Mouse (Mus musculus) intestine, embryonic 16.5 days (tissue): ENCODE results near the gene Olfr948. TPM values are rescaled to one million over a fixed set of nuclear protein-coding genes. Genes with fewer than 3 reads are reported as not detected.
A peak's percentile ranks its signal among the peaks of the same experiment; 100 is the strongest.

Source experiments
- ATAC-seq: fragments of 200-750 bp; cut with Nextera tagmentation; 2 replicates; pipeline ENCODE4 v1.8.0; 2017; ENCODE audit warnings: moderate TSS enrichment, moderate library complexity
- H3K27ac ChIP-seq: fragments of 300-500 bp; sonication (generic); 2 replicates; pipeline ENCODE4 v1.5.1; 2014; ENCODE audit warnings: mild to moderate bottlenecking, low read length
- H3K27me3 ChIP-seq: fragments of 300-500 bp; sonication (generic); replicated peaks from 2 replicates; pipeline ENCODE4 v1.6.1; 2014; ENCODE audit warnings: low read length, control low read depth, mixed read lengths; ENCODE audit not compliant: control insufficient read depth, insufficient read depth
- H3K36me3 ChIP-seq: fragments of 300-500 bp; sonication (generic); 2 replicates; pipeline ENCODE4 v1.6.1; 2014; ENCODE audit warnings: low read length, control low read depth; ENCODE audit not compliant: control insufficient read depth, insufficient read depth
- H3K4me1 ChIP-seq: fragments of 300-500 bp; sonication (generic); 2 replicates; pipeline ENCODE4 v1.6.1; 2014; ENCODE audit warnings: low read length, control low read depth, mixed read lengths; ENCODE audit not compliant: control insufficient read depth, insufficient read depth
- H3K4me2 ChIP-seq: fragments of 300-500 bp; sonication (generic); 2 replicates; pipeline ENCODE4 v1.6.1; 2014; ENCODE audit warnings: low read depth, low read length, control low read depth
- H3K4me3 ChIP-seq: fragments of 300-500 bp; sonication (generic); 2 replicates; pipeline ENCODE4 v1.5.1; 2014; ENCODE audit warnings: mild to moderate bottlenecking, low read length
- H3K9ac ChIP-seq: fragments of 300-500 bp; sonication (generic); 2 replicates; pipeline ENCODE4 v1.6.1; 2014; ENCODE audit warnings: low read depth, low read length
- H3K9me3 ChIP-seq: fragments of 300-500 bp; sonication (generic); 2 replicates; pipeline ENCODE4 v1.6.1; 2016; ENCODE audit warnings: low read length, control low read depth; ENCODE audit not compliant: control insufficient read depth
- WGBS: fragments of 180-500 bp; shearing (Covaris S2); extraction: QIAGEN DNeasy Blood & Tissue Kit; methylation state at CpG from one replicate; pipeline ENCODE4 v1.1.7; 2014; 5-methylcytosine and 5-hydroxymethylcytosine counted together
- polyA plus RNA-seq: library from polyadenylated mRNA; unstranded; fragments of >200 nt; fragmentation: Nextera tagmentation; extraction: Ambion mirVana; gene quantifications from 2 replicates; pipeline ENCODE4 v1.2.1, GENCODE M21; 2015

Gene Olfr948
- not detected in 2 replicates for polyA plus RNA-seq

DNA sequence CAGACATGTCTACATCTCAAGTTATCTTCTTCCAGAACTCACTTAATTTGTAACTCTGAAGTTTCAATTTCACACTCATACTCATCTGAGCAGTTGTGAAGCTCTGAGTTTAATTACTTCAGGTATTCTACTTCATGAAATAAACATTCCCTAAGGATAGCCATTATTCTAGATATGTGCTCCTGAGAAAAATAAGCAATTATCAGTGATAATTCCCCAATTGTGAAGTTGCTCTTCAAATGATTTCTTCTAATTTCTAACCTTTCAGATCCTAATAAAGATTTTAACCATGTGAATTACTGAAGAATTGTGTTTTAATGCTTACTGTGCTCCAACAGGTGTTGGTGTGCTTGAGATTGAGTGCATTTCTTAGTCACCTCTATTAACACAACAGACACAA lies at the start of gene Olfr948:
Gene Olfr948 (minus strand): TSS at position 101 of the 400 bp plus-strand sequence.
- Histone ChIP-seq H3K27me3 (no peaks in the 10 kb centered on the region), H3K36me3 (no peaks in the 10 kb centered on the region), H3K27ac (no peak within 1 kb of the TSS), H3K4me1 (no peaks in the 10 kb centered on the region), H3K9me3 (no peaks in the 10 kb centered on the region), H3K4me2 (no peak within 1 kb of the TSS), H3K9ac (no peak within 1 kb of the TSS), H3K4me3 (no peak within 1 kb of the TSS)
- ATAC-seq = no peak

DNA sequence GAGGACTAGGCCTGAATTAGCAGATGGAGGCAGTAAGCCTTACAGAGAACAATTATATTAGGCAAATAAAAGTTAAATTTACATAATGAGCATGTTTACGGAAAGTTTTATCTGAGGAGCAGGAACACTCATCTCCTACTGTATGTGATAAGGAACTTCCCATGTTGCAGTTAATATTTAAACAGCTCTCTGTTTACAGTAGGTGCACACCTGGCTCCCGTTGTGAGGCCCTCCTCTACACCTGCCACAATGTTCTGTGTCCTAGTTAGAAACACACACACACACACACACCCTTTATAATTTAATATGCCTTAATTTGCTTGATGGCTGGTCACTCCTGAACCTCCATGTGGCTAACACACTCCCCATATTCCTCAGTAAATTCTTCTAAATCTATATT lies 38.7 kb downstream of the Olfr948 start:
- ATAC-seq = peak; percentile 98
- Histone ChIP-seq H3K4me3 (no peak overlapping the region), H3K9me3 (no peaks in the 10 kb centered on the region), H3K9ac (no peak overlapping the region), H3K27me3 (no peaks in the 10 kb centered on the region), H3K4me1 (no peaks in the 10 kb centered on the region), H3K27ac (no peak overlapping the region), H3K36me3 (no peaks in the 10 kb centered on the region), H3K4me2 (no peak overlapping the region)
- WGBS = 64% methylated on average over 2 of the region's 2 CpGs

DNA sequence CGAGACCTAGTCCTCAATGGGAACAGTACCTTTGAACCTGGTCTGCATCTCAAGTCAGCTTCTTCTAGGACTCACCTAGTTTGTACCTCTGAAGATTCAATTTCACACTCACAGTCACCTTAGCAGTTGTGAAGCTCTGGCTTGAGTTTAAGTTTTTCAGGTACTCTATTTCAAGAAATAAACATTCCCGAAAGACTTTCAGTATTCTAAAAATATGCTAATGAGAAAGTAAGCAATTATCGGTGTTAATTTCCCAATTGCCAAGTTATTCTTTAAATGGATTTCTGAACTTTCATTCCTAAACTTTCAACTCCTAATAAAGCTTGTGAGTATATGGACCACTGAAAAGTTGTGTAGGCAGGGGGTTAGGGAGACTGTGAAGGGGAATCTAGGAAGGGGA lies 49.1 kb downstream of the Olfr948 start, which contains the start of gene Olfr945:
Gene Olfr945 (minus strand): TSS at position 101 of the 400 bp plus-strand sequence.
- H3K36me3 ChIP-seq = no peaks in the 10 kb centered on the region
- no peak within 1 kb of the TSS for H3K9ac ChIP-seq
- H3K4me2 ChIP-seq = no peak within 1 kb of the TSS
- H3K27ac ChIP-seq = no peak within 1 kb of the TSS
- H3K4me1 ChIP-seq = no peaks in the 10 kb centered on the region
- H3K27me3 ChIP-seq = no peaks in the 10 kb centered on the region
- H3K9me3 ChIP-seq = no peaks in the 10 kb centered on the region
- 79% methylated on average over 3 of the region's 3 CpGs for WGBS
- no peak for ATAC-seq
- no peak within 1 kb of the TSS for H3K4me3 ChIP-seq

Other genes with a start within 250 kb of the Olfr948 start
- gene Olfr938, start 247.2 kb downstream of the Olfr948 start, polyA plus RNA-seq = not detected in 2 replicates
- gene Olfr27, start 197.9 kb downstream of the Olfr948 start, polyA plus RNA-seq = not detected in 2 replicates
- not detected in 2 replicates for gene Olfr943, start 159.7 kb downstream of the Olfr948 start, polyA plus RNA-seq
- gene Olfr944, start 124.1 kb downstream of the Olfr948 start, polyA plus RNA-seq = not detected in 2 replicates
- gene Olfr1537, start 76.1 kb downstream of the Olfr948 start, polyA plus RNA-seq = not detected in 2 replicates
- not detected in 2 replicates for gene Olfr945, start 49.2 kb downstream of the Olfr948 start, polyA plus RNA-seq
- not detected in 2 replicates for gene Olfr951, start 61.4 kb upstream of the Olfr948 start, polyA plus RNA-seq
- not detected in 2 replicates for gene Olfr952, start 101.1 kb upstream of the Olfr948 start, polyA plus RNA-seq
- gene Olfr954, start 130.7 kb upstream of the Olfr948 start, polyA plus RNA-seq = not detected in 2 replicates
- not detected in 2 replicates for gene Olfr955, start 145.9 kb upstream of the Olfr948 start, polyA plus RNA-seq
- not detected in 2 replicates for gene Olfr44, start 167.9 kb upstream of the Olfr948 start, polyA plus RNA-seq
- gene Olfr957, start 189.8 kb upstream of the Olfr948 start, polyA plus RNA-seq = not detected in 2 replicates
- not detected in 2 replicates for gene Olfr958, start 228.0 kb upstream of the Olfr948 start, polyA plus RNA-seq
- gene Olfr959, start 249.5 kb upstream of the Olfr948 start, polyA plus RNA-seq = not detected in 2 replicates